In genomic region chr16:4656571-4657081, GRCm38 (mm10) we compare ENCODE assay signal across 9 mouse cellular contexts. TPM values are rescaled to one million over a fixed set of nuclear protein-coding genes. Genes with fewer than 3 reads are reported as not detected.
DNase-seq lines count a peak whose midpoint lies in the region; ATAC-seq and TF ChIP-seq lines count a peak whose summit lies in the region.
"Had no signal": no experiment of that assay in that cellular context is flagged by ENCODE, and none has a peak within 500 bp of the region (broad histone marks: within the 10 kb centered on the region; RNA-seq: fewer than 3 reads in every experiment).

No protein-coding gene starts in this region.

- TF ChIP-seq CTCF in lung, adult 2 months (IDR thresholded peaks at IDR 0.05; ENCODE audit: insufficient read depth, low read length): no peak

- no peak overlapping the region for H3K4me2 ChIP-seq in heart, embryonic 11.5 days
- no peak overlapping the region for H3K4me2 ChIP-seq in lung, embryonic 15.5 days
- H3K4me2 ChIP-seq in hindbrain, embryonic 16.5 days (ENCODE audit: low read length): no peak overlapping the region
- no peak overlapping the region for H3K4me2 ChIP-seq in liver, embryonic 12.5 days

- DNase-seq in heart, postnatal 36 days: no peak
- no peak for DNase-seq in lung, adult 2 months
- DNase-seq in thymus, postnatal 0 days (ENCODE audit: low spot score): no peak
- no peak for DNase-seq in thymus, postnatal 25 days
- DNase-seq: layer of hippocampus, postnatal 36 days had no signal

- no peak for TF ChIP-seq POLR2A in lung, adult 2 months (IDR thresholded peaks at IDR 0.05; ENCODE audit: borderline replicate concordance, extremely low read depth, low read depth, low read length)

- no peak overlapping the region for H3K4me3 ChIP-seq in heart, embryonic 11.5 days (ENCODE audit: low read depth, low read length)
- H3K4me3 ChIP-seq in lung, embryonic 15.5 days: no peak overlapping the region
- H3K4me3 ChIP-seq in lung, adult 2 months (replicated peaks; ENCODE audit: extremely low read depth, low read depth, low read length): no peak overlapping the region
- no peak overlapping the region for H3K4me3 ChIP-seq in hindbrain, embryonic 16.5 days (ENCODE audit: low read length)
- H3K4me3 ChIP-seq in liver, embryonic 12.5 days: no peak overlapping the region

- peak overlapping the region; percentile 29 for H3K9ac ChIP-seq in heart, embryonic 11.5 days (ENCODE audit: low read depth, low read length)
- H3K9ac ChIP-seq in lung, embryonic 15.5 days: no peak overlapping the region
- no peak overlapping the region for H3K9ac ChIP-seq in hindbrain, embryonic 16.5 days (ENCODE audit: low read depth, low read length)
- no peak overlapping the region for H3K9ac ChIP-seq in liver, embryonic 12.5 days

- WGBS in heart, embryonic 11.5 days (ENCODE audit: insufficient replicate concordance): 50% methylated on average over 9 of the region's 9 CpGs
- WGBS in lung, embryonic 15.5 days: 60% methylated on average over 9 of the region's 9 CpGs
- WGBS in lung, adult 2 months: 72% methylated on average over 9 of the region's 9 CpGs
- 78% methylated on average over 9 of the region's 9 CpGs for WGBS in hindbrain, embryonic 16.5 days
- WGBS in liver, embryonic 12.5 days (ENCODE audit: insufficient replicate concordance): 67% methylated on average over 9 of the region's 9 CpGs

- H3K9me3 ChIP-seq in heart, embryonic 11.5 days (replicated peaks; ENCODE audit: control insufficient read depth, low read length): no peaks in the 10 kb centered on the region
- H3K9me3 ChIP-seq in lung, embryonic 15.5 days: no peaks in the 10 kb centered on the region
- no peaks in the 10 kb centered on the region for H3K9me3 ChIP-seq in hindbrain, embryonic 16.5 days (ENCODE audit: control insufficient read depth, low read length)
- H3K9me3 ChIP-seq in liver, embryonic 12.5 days (replicated peaks): no peaks in the 10 kb centered on the region

- no peaks in the 10 kb centered on the region for H3K27me3 ChIP-seq in heart, embryonic 11.5 days (ENCODE audit: control insufficient read depth, insufficient read depth, low read length)
- H3K27me3 ChIP-seq in lung, embryonic 15.5 days: no peaks in the 10 kb centered on the region
- H3K27me3 ChIP-seq in hindbrain, embryonic 16.5 days (replicated peaks; ENCODE audit: control insufficient read depth, insufficient read depth, low read length): no peaks in the 10 kb centered on the region
- no peaks in the 10 kb centered on the region for H3K27me3 ChIP-seq in liver, embryonic 12.5 days (replicated peaks)

- ATAC-seq in heart, embryonic 11.5 days (replicated peaks; ENCODE audit: insufficient number of reproducible peaks, low FRiP score, low TSS enrichment): no peak
- no peak for ATAC-seq in lung, embryonic 15.5 days (ENCODE audit: borderline replicate concordance, extremely low read depth, low FRiP score, low TSS enrichment)
- ATAC-seq in hindbrain, embryonic 16.5 days: no peak
- no peak for ATAC-seq in liver, embryonic 12.5 days

- peak overlapping the region; percentile 84 for H3K27ac ChIP-seq in heart, embryonic 11.5 days (ENCODE audit: low read depth, low read length)
- H3K27ac ChIP-seq in lung, embryonic 15.5 days: peak overlapping the region; percentile 51
- H3K27ac ChIP-seq in hindbrain, embryonic 16.5 days (ENCODE audit: low read depth, low read length): 0 out of 2 replicates have a peak overlapping the region, but pooled peaks have one; percentile 42
- H3K27ac ChIP-seq in liver, embryonic 12.5 days: peak overlapping the region; percentile 17; the same call in 1 of the 2 replicates

- intact Hi-C loops in heart, postnatal 36 days (cut with DNase I): no loop called here

- peaks cover 52% of the 10 kb centered on the region for H3K4me1 ChIP-seq in heart, embryonic 11.5 days (ENCODE audit: control insufficient read depth, insufficient read depth, low read length)
- peaks cover 33% of the 10 kb centered on the region for H3K4me1 ChIP-seq in lung, embryonic 15.5 days
- no peaks in the 10 kb centered on the region for H3K4me1 ChIP-seq in lung, adult 2 months (ENCODE audit: control insufficient read depth, insufficient read depth, low read length)
- H3K4me1 ChIP-seq in hindbrain, embryonic 16.5 days (ENCODE audit: control insufficient read depth, insufficient read depth, low read depth, low read length): peaks cover 11% of the 10 kb centered on the region
- H3K4me1 ChIP-seq in liver, embryonic 12.5 days: peaks cover 28% of the 10 kb centered on the region

- peaks cover 17% of the 10 kb centered on the region for H3K36me3 ChIP-seq in heart, embryonic 11.5 days (ENCODE audit: control insufficient read depth, insufficient read depth, low read length)
- H3K36me3 ChIP-seq in lung, embryonic 15.5 days: peaks cover 19% of the 10 kb centered on the region; the same call in 1 of the 2 replicates
- peaks cover 7% of the 10 kb centered on the region; the same call in 1 of the 2 replicates for H3K36me3 ChIP-seq in hindbrain, embryonic 16.5 days (ENCODE audit: control insufficient read depth, insufficient read depth, low read length)
- H3K36me3 ChIP-seq in liver, embryonic 12.5 days: peaks cover 46% of the 10 kb centered on the region

RNA-seq across cellular contexts. Expression of gene Dnaja3, which starts 16.8 kb away (rescaled TPM):
- 63.6 and 72.6 TPM in 2 replicates for polyA plus RNA-seq in heart, embryonic 11.5 days (2014; fragmentation: Nextera tagmentation; extraction: Ambion mirVana)
- total RNA-seq in heart, postnatal 36 days (2021): 100 to 1,000 TPM; 143 to 164 TPM
- 66.0 and 66.5 TPM in 2 replicates for polyA plus RNA-seq in lung, embryonic 15.5 days (2015; fragmentation: Nextera tagmentation; extraction: Ambion mirVana)
- polyA plus RNA-seq in lung, adult 2 months (2012; rRNA removed): 16.1 and 21.2 TPM in 2 replicates
- polyA plus RNA-seq in hindbrain, embryonic 16.5 days (2015; fragmentation: Nextera tagmentation; extraction: Ambion mirVana): 70.6 and 71.9 TPM in 2 replicates
- polyA plus RNA-seq in liver, embryonic 12.5 days (2016; fragmentation: Nextera tagmentation; extraction: Ambion mirVana): 69.2 and 74.2 TPM in 2 replicates
- 47.3 and 48.7 TPM in 2 replicates for polyA plus RNA-seq in thymus, postnatal 0 days (2015; fragmentation: Nextera tagmentation; extraction: Ambion mirVana)

RNA-seq across cellular contexts. Expression of gene Vasn, which starts 16.9 kb away (rescaled TPM):
- polyA plus RNA-seq in heart, embryonic 11.5 days (2014; fragmentation: Nextera tagmentation; extraction: Ambion mirVana): 9.5 and 10.6 TPM in 2 replicates
- total RNA-seq in heart, postnatal 36 days (2021): 10 to 100 TPM in 1 of 2 experiments, 1 to 10 TPM in 1; 9.2 to 11.0 TPM
- 25.1 and 25.9 TPM in 2 replicates for polyA plus RNA-seq in lung, embryonic 15.5 days (2015; fragmentation: Nextera tagmentation; extraction: Ambion mirVana)
- polyA plus RNA-seq in lung, adult 2 months (2012; rRNA removed): 86.4 and 91.1 TPM in 2 replicates
- 6.0 and 7.0 TPM in 2 replicates for polyA plus RNA-seq in hindbrain, embryonic 16.5 days (2015; fragmentation: Nextera tagmentation; extraction: Ambion mirVana)
- polyA plus RNA-seq in liver, embryonic 12.5 days (2016; fragmentation: Nextera tagmentation; extraction: Ambion mirVana): 4.7 and 5.0 TPM in 2 replicates
- 2.0 and 2.4 TPM in 2 replicates for polyA plus RNA-seq in thymus, postnatal 0 days (2015; fragmentation: Nextera tagmentation; extraction: Ambion mirVana)

RNA-seq across cellular contexts. Expression of gene Coro7, which starts 23.0 kb away (rescaled TPM):
- polyA plus RNA-seq in heart, embryonic 11.5 days (2014; fragmentation: Nextera tagmentation; extraction: Ambion mirVana): 12.1 and 12.4 TPM in 2 replicates
- 10 to 100 TPM; 13.0 to 13.7 TPM for total RNA-seq in heart, postnatal 36 days (2021)
- polyA plus RNA-seq in lung, embryonic 15.5 days (2015; fragmentation: Nextera tagmentation; extraction: Ambion mirVana): 13.4 and 15.2 TPM in 2 replicates
- 60.6 and 60.9 TPM in 2 replicates for polyA plus RNA-seq in lung, adult 2 months (2012; rRNA removed)
- 32.1 and 36.6 TPM in 2 replicates for polyA plus RNA-seq in hindbrain, embryonic 16.5 days (2015; fragmentation: Nextera tagmentation; extraction: Ambion mirVana)
- 11.3 and 11.9 TPM in 2 replicates for polyA plus RNA-seq in liver, embryonic 12.5 days (2016; fragmentation: Nextera tagmentation; extraction: Ambion mirVana)
- 51.9 and 55.0 TPM in 2 replicates for polyA plus RNA-seq in thymus, postnatal 0 days (2015; fragmentation: Nextera tagmentation; extraction: Ambion mirVana)

RNA-seq across cellular contexts. Expression of gene Pam16, which starts 31.8 kb away (rescaled TPM):
- 119 and 134 TPM in 2 replicates for polyA plus RNA-seq in heart, embryonic 11.5 days (2014; fragmentation: Nextera tagmentation; extraction: Ambion mirVana)
- 100 to 1,000 TPM; 134 to 150 TPM for total RNA-seq in heart, postnatal 36 days (2021)
- polyA plus RNA-seq in lung, embryonic 15.5 days (2015; fragmentation: Nextera tagmentation; extraction: Ambion mirVana): 93.8 and 94.6 TPM in 2 replicates
- polyA plus RNA-seq in lung, adult 2 months (2012; rRNA removed): 8.4 and 12.3 TPM in 2 replicates
- polyA plus RNA-seq in hindbrain, embryonic 16.5 days (2015; fragmentation: Nextera tagmentation; extraction: Ambion mirVana): 139 and 150 TPM in 2 replicates
- polyA plus RNA-seq in liver, embryonic 12.5 days (2016; fragmentation: Nextera tagmentation; extraction: Ambion mirVana): 76.2 and 81.9 TPM in 2 replicates
- 147 and 155 TPM in 2 replicates for polyA plus RNA-seq in thymus, postnatal 0 days (2015; fragmentation: Nextera tagmentation; extraction: Ambion mirVana)

Comparison
In these comparisons a context has a peak if more than half of its experiments do, and no peak if none do; other contexts are left out.
1. H3K27ac ChIP-seq: peak in every context shown above with its lines; median percentile 84 in heart, embryonic 11.5 days; 51 in lung, embryonic 15.5 days; 42 in hindbrain, embryonic 16.5 days; 17 in liver, embryonic 12.5 days.